Mouse (Mus musculus): ENCODE data around the gene Rc3h1.

Rc3h1 gene

DNA sequence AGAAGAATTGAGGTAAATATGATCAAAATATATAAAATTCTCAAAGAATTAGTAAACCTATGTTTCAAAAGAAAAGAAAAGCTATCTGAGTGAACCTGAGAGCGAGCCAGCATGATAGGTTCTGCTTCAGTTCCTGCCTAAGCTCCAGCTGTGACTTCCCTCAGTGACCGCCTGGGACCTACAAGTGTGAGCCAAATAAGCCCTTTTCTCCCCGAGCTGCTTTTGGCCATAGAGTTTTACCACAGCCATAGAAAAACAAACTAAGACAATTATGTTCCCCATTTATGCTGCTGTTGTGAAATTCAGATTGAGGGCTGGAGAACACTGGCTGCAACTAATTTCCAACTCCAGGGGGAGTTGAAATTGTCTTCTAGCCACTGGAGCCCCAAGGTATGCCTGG is 24.2 kb upstream of the Rc3h1 start:
- Histone ChIP-seq H3K27me3 (ENCODE audit: insufficient read depth, low read length) (no peaks in the 10 kb centered on the region), H3K36me3 (ENCODE audit: insufficient read depth, low read length) (no peaks in the 10 kb centered on the region), H3K4me1 (replicated peaks; ENCODE audit: low read depth, low read length) (no peaks in the 10 kb centered on the region; the same call in 1 of the 2 replicates), H3K9me3 (ENCODE audit: low read length) (no peaks in the 10 kb centered on the region), H3K4me3 (replicated peaks; ENCODE audit: low read length) (no peak overlapping the region)
- no peak for TF ChIP-seq NANOG (IDR thresholded peaks at IDR 0.05; ENCODE audit: borderline replicate concordance, low read length)
- no peak for TF ChIP-seq POU5F1 (IDR thresholded peaks at IDR 0.05; ENCODE audit: borderline replicate concordance, low read length)
- TF ChIP-seq CTCF (conservative IDR thresholded peaks at IDR 0.05; ENCODE audit: low read length): peak; percentile 10; the same call in 1 of the 2 replicates

- no peak overlapping the region for H3K4me3 ChIP-seq (replicated peaks; ENCODE audit: low read length)
- H3K9me3 ChIP-seq (ENCODE audit: low read length): no peaks in the 10 kb centered on the region
- no peaks in the 10 kb centered on the region; the same call in 1 of the 2 replicates for H3K4me1 ChIP-seq (replicated peaks; ENCODE audit: low read depth, low read length)
- H3K36me3 ChIP-seq (ENCODE audit: insufficient read depth, low read length): no peaks in the 10 kb centered on the region
- TF ChIP-seq CTCF (conservative IDR thresholded peaks at IDR 0.05; ENCODE audit: low read length) (no peak), POU5F1 (IDR thresholded peaks at IDR 0.05; ENCODE audit: borderline replicate concordance, low read length) (no peak), NANOG (IDR thresholded peaks at IDR 0.05; ENCODE audit: borderline replicate concordance, low read length) (no peak)
- no peaks in the 10 kb centered on the region for H3K27me3 ChIP-seq (ENCODE audit: insufficient read depth, low read length)
Measured at GRCm38 (mm10) chr1:160884273-160884672, 21.9 kb upstream of the Rc3h1 start.

GRCm38 (mm10) chr1:160884993-160885392 is 21.2 kb upstream of the Rc3h1 start:
- Histone ChIP-seq H3K9me3 (ENCODE audit: low read length) (no peaks in the 10 kb centered on the region), H3K4me1 (replicated peaks; ENCODE audit: low read depth, low read length) (peaks cover 6% of the 10 kb centered on the region), H3K27me3 (ENCODE audit: insufficient read depth, low read length) (no peaks in the 10 kb centered on the region), H3K4me3 (replicated peaks; ENCODE audit: low read length) (no peak overlapping the region), H3K36me3 (ENCODE audit: insufficient read depth, low read length) (no peaks in the 10 kb centered on the region)
- TF ChIP-seq NANOG (IDR thresholded peaks at IDR 0.05; ENCODE audit: borderline replicate concordance, low read length) (no peak), POU5F1 (IDR thresholded peaks at IDR 0.05; ENCODE audit: borderline replicate concordance, low read length) (no peak), CTCF (conservative IDR thresholded peaks at IDR 0.05; ENCODE audit: low read length) (no peak)

DNA sequence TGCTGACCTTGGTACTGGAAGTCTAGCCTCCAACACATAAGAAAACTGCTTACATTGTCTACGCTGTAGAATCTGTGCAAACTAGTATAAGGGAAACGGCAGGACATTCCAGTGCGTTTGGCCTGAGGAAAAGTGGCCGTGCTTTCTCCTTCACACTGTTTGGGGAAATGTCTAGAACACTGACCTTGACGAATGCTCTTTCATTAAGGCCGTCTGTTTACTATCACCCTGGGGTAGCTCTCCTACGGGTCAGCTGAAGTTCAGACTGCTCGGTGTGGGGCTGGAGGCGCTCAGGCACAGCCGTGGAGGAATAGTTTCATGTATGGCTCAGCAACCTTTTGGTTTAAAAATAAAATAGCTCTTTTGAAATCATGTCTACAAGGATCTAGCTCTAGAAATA is 6.5 kb upstream of the Rc3h1 start:
- H3K4me1 ChIP-seq (replicated peaks; ENCODE audit: low read depth, low read length): peaks cover 9% of the 10 kb centered on the region; the same call in 1 of the 2 replicates
- peaks cover under 1% of the 10 kb centered on the region; the same call in 1 of the 2 replicates for H3K27me3 ChIP-seq (ENCODE audit: insufficient read depth, low read length)
- TF ChIP-seq CTCF (conservative IDR thresholded peaks at IDR 0.05; ENCODE audit: low read length) (no peak), POU5F1 (IDR thresholded peaks at IDR 0.05; ENCODE audit: borderline replicate concordance, low read length) (no peak), NANOG (IDR thresholded peaks at IDR 0.05; ENCODE audit: borderline replicate concordance, low read length) (no peak)
- no peak overlapping the region for H3K4me3 ChIP-seq (replicated peaks; ENCODE audit: low read length)
- H3K9me3 ChIP-seq (ENCODE audit: low read length): no peaks in the 10 kb centered on the region
- no peaks in the 10 kb centered on the region for H3K36me3 ChIP-seq (ENCODE audit: insufficient read depth, low read length)

- H3K4me1 ChIP-seq (replicated peaks; ENCODE audit: low read depth, low read length): peaks cover 18% of the 10 kb centered on the region
- peaks cover 7% of the 10 kb centered on the region; the same call in 1 of the 2 replicates for H3K27me3 ChIP-seq (ENCODE audit: insufficient read depth, low read length)
- no peaks in the 10 kb centered on the region for H3K9me3 ChIP-seq (ENCODE audit: low read length)
- TF ChIP-seq CTCF (conservative IDR thresholded peaks at IDR 0.05; ENCODE audit: low read length) (no peak), POU5F1 (IDR thresholded peaks at IDR 0.05; ENCODE audit: borderline replicate concordance, low read length) (no peak), NANOG (IDR thresholded peaks at IDR 0.05; ENCODE audit: borderline replicate concordance, low read length) (no peak)
- no peaks in the 10 kb centered on the region for H3K36me3 ChIP-seq (ENCODE audit: insufficient read depth, low read length)
- no peak overlapping the region for H3K4me3 ChIP-seq (replicated peaks; ENCODE audit: low read length)
Measured at GRCm38 (mm10) chr1:160904047-160904446, 2.2 kb upstream of the Rc3h1 start.

- H3K27me3 ChIP-seq (ENCODE audit: insufficient read depth, low read length): peaks cover 7% of the 10 kb centered on the region; the same call in 1 of the 2 replicates
- TF ChIP-seq NANOG (IDR thresholded peaks at IDR 0.05; ENCODE audit: borderline replicate concordance, low read length): no peak
- TF ChIP-seq CTCF (conservative IDR thresholded peaks at IDR 0.05; ENCODE audit: low read length): no peak
- no peak for TF ChIP-seq POU5F1 (IDR thresholded peaks at IDR 0.05; ENCODE audit: borderline replicate concordance, low read length)
Measured at GRCm38 (mm10) chr1:160906558-160907481, 602 bp downstream of the Rc3h1 start.

GRCm38 (mm10) chr1:160910176-160910575 is 4.0 kb downstream of the Rc3h1 start:
- Histone ChIP-seq H3K4me1 (replicated peaks; ENCODE audit: low read depth, low read length) (peaks cover 9% of the 10 kb centered on the region), H3K27me3 (ENCODE audit: insufficient read depth, low read length) (0 out of 2 replicates have a peak, but pooled peaks cover 2% of the 10 kb centered on the region), H3K36me3 (ENCODE audit: insufficient read depth, low read length) (no peaks in the 10 kb centered on the region), H3K4me3 (replicated peaks; ENCODE audit: low read length) (no peak overlapping the region), H3K9me3 (ENCODE audit: low read length) (no peaks in the 10 kb centered on the region)
- TF ChIP-seq NANOG (IDR thresholded peaks at IDR 0.05; ENCODE audit: borderline replicate concordance, low read length): no peak
- TF ChIP-seq POU5F1 (IDR thresholded peaks at IDR 0.05; ENCODE audit: borderline replicate concordance, low read length): no peak
- TF ChIP-seq CTCF (conservative IDR thresholded peaks at IDR 0.05; ENCODE audit: low read length): no peak

More at GRCm38 (mm10) chr1:160906558-160907481, 602 bp downstream of the Rc3h1 start:
- Histone ChIP-seq H3K4me1 (replicated peaks; ENCODE audit: low read depth, low read length) (peaks cover 13% of the 10 kb centered on the region), H3K4me3 (replicated peaks; ENCODE audit: low read length) (peak overlapping the region; percentile 98), H3K36me3 (ENCODE audit: insufficient read depth, low read length) (no peaks in the 10 kb centered on the region), H3K9me3 (ENCODE audit: low read length) (no peaks in the 10 kb centered on the region)

DNA sequence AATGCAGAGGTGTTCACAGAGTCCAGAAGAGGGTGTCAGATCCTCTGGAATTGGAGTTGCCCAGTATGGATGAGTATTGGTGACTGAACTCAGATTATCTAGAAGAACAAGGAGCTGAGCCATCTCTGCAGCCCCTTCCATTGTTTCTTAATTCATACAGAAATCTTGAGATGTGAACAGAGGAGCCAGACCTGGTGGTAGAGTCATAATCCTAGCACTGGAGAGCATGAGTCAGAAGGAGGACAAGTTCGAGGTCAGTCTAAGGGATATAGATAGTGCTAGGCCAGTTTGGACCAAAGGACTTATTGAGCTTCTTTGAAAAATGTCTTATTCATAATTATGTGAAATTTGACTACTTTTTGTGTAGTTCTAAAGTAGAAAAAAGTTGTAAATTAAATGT is 4.6 kb downstream of the Rc3h1 start:
- no peaks in the 10 kb centered on the region for H3K36me3 ChIP-seq (ENCODE audit: insufficient read depth, low read length)
- TF ChIP-seq POU5F1 (IDR thresholded peaks at IDR 0.05; ENCODE audit: borderline replicate concordance, low read length): no peak
- TF ChIP-seq NANOG (IDR thresholded peaks at IDR 0.05; ENCODE audit: borderline replicate concordance, low read length): no peak
- TF ChIP-seq CTCF (conservative IDR thresholded peaks at IDR 0.05; ENCODE audit: low read length): no peak
- peaks cover 9% of the 10 kb centered on the region for H3K4me1 ChIP-seq (replicated peaks; ENCODE audit: low read depth, low read length)
- no peaks in the 10 kb centered on the region for H3K9me3 ChIP-seq (ENCODE audit: low read length)
- no peak overlapping the region for H3K4me3 ChIP-seq (replicated peaks; ENCODE audit: low read length)
- no peaks in the 10 kb centered on the region for H3K27me3 ChIP-seq (ENCODE audit: insufficient read depth, low read length)
